Mouse (Mus musculus) myocyte (in vitro differentiated cells): ENCODE data around the gene Senp8. TPM values are rescaled to one million over a fixed set of nuclear protein-coding genes. Genes with fewer than 3 reads are reported as not detected.
A peak's percentile ranks its signal among the peaks of the same experiment; 100 is the strongest.

Experiments used
- H3K27me3 ChIP-seq: one replicate; pipeline ENCODE4 v1.6.1; 2011; ENCODE audit not compliant: control insufficient read depth, insufficient read depth, insufficient read length
- H3K36me3 ChIP-seq: one replicate; pipeline ENCODE4 v1.6.1; 2011; ENCODE audit not compliant: control insufficient read depth, insufficient read depth
- H3K4me2 ChIP-seq: one replicate; pipeline ENCODE4 v1.6.1; 2011; ENCODE audit warnings: low read depth, control low read depth
- H3K4me3 ChIP-seq: one replicate; pipeline ENCODE4 v1.5.1; 2011; ENCODE audit warnings: mild to moderate bottlenecking, control low read depth, moderate library complexity
- H3K79me2 ChIP-seq: one replicate; pipeline ENCODE4 v1.6.1; 2011; ENCODE audit not compliant: control insufficient read depth, insufficient read depth
- H3ac ChIP-seq: one replicate; pipeline ENCODE4 v1.6.1; 2011; ENCODE audit not compliant: control insufficient read depth, insufficient read length
- CEBPB ChIP-seq: IDR thresholded peaks from 2 replicates; pipeline ENCODE4 v1.6.1; 2011; ENCODE audit warnings: mild to moderate bottlenecking, moderate library complexity; ENCODE audit not compliant: poor library complexity, insufficient read depth, severe bottlenecking
- E2F4 ChIP-seq: IDR thresholded peaks from one replicate; pipeline ENCODE4 v1.6.1; 2011; ENCODE audit warnings: mild to moderate bottlenecking, control low read depth, moderate library complexity; ENCODE audit not compliant: insufficient read depth
- MAX ChIP-seq: IDR thresholded peaks from one replicate; pipeline ENCODE4 v1.6.1; 2011; ENCODE audit warnings: low read depth, mild to moderate bottlenecking, control low read depth
- MYOD1 ChIP-seq, 3 experiments: IDR thresholded peaks; one replicate each; pipeline ENCODE4 v1.6.1; 2011; ENCODE audit warnings: control low read depth in 2 of 3, low read depth in 2 of 3, mild to moderate bottlenecking in 2 of 3, moderate library complexity in 1 of 3; ENCODE audit not compliant: insufficient read length in 2 of 3, control insufficient read depth in 1 of 3
- MYOG ChIP-seq, 3 experiments: IDR thresholded peaks; one replicate each; pipeline ENCODE4 v1.6.1; 2011; ENCODE audit warnings: control low read depth in 2 of 3, low read depth in 2 of 3, mild to moderate bottlenecking in 2 of 3; ENCODE audit not compliant: insufficient read length in 2 of 3, control insufficient read depth in 1 of 3, insufficient read depth in 1 of 3
- POLR2A ChIP-seq: IDR thresholded peaks from one replicate; pipeline ENCODE4 v1.6.1; 2011; ENCODE audit warnings: low read depth, mild to moderate bottlenecking, control low read depth, moderate library complexity; ENCODE audit not compliant: insufficient read length
- POLR2AphosphoS2 ChIP-seq: IDR thresholded peaks from one replicate; pipeline ENCODE4 v1.6.1; 2011; ENCODE audit warnings: low read depth, control low read depth; ENCODE audit not compliant: insufficient read length
- REST ChIP-seq: IDR thresholded peaks from one replicate; pipeline ENCODE4 v1.6.1; 2011; ENCODE audit warnings: mild to moderate bottlenecking, control low read depth, moderate library complexity; ENCODE audit not compliant: insufficient read depth, insufficient read length
- SRF ChIP-seq: IDR thresholded peaks from one replicate; pipeline ENCODE4 v1.6.1; 2011; ENCODE audit warnings: low read depth; ENCODE audit not compliant: control insufficient read depth, insufficient read length
- TCF12 ChIP-seq: IDR thresholded peaks from one replicate; pipeline ENCODE4 v1.6.1; 2011; ENCODE audit warnings: mild to moderate bottlenecking, control low read depth; ENCODE audit not compliant: poor library complexity, insufficient read depth, severe bottlenecking
- TCF3 ChIP-seq: IDR thresholded peaks from one replicate; pipeline ENCODE4 v1.6.1; 2011; ENCODE audit warnings: low read depth, control low read depth; ENCODE audit not compliant: insufficient read length
- USF1 ChIP-seq: IDR thresholded peaks from one replicate; pipeline ENCODE4 v1.6.1; 2011; ENCODE audit warnings: low read depth, mild to moderate bottlenecking, control low read depth, moderate library complexity
- polyA plus RNA-seq: library from polyadenylated mRNA; unstranded; fragments of >200 nt; fragmentation: generic; extraction: Trizol; gene quantifications from one replicate; pipeline ENCODE4 v1.2.1, GENCODE M21; 2012; ENCODE audit warnings: missing spikeins

The Senp8 gene
- polyA plus RNA-seq, 1 experiment = 2.6 TPM

DNA sequence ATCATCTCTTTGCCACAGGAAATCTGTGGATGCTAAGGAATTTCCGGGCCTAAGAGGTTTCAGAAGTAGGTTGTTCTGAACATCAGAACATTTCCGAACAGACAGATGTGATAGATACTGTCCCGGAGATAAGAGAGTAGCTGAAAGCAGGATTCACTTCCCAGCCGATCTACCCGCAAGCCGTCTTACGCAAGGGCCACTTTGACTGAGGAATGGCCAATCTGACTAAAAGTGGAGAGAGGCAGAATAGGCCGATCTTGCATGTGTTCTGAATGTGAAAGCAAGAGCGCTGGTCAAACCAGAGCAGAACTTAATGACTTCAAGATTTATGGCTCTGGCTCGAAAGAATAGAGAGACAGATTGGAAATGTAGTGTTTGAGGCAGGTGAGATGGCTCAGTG, 25.0 kb downstream of the Senp8 start:
- no peak for TF ChIP-seq CEBPB
- no peak for TF ChIP-seq E2F4
- no peak for TF ChIP-seq MAX
- TF ChIP-seq TCF12 = no peak
- TF ChIP-seq POLR2A = no peak
- no peak for TF ChIP-seq POLR2AphosphoS2
- no peak for TF ChIP-seq SRF
- no peak for TF ChIP-seq TCF3
- TF ChIP-seq USF1 = no peak
- TF ChIP-seq MYOD1 (IDR thresholded peaks at IDR 0.05; ENCODE audit: control insufficient read depth in 1 of 3, insufficient read length in 2 of 3, low read depth in 2 of 3) = no peak
- no peak for TF ChIP-seq MYOG (IDR thresholded peaks at IDR 0.05; ENCODE audit: control insufficient read depth in 1 of 3, insufficient read depth in 1 of 3, insufficient read length in 2 of 3, low read depth in 2 of 3)
- TF ChIP-seq REST = no peak
- no peak overlapping the region for H3ac ChIP-seq
- H3K4me3 ChIP-seq = no peak overlapping the region
- no peaks in the 10 kb centered on the region for H3K79me2 ChIP-seq
- H3K36me3 ChIP-seq = no peaks in the 10 kb centered on the region
- no peak overlapping the region for H3K4me2 ChIP-seq
- no peaks in the 10 kb centered on the region for H3K27me3 ChIP-seq

DNA sequence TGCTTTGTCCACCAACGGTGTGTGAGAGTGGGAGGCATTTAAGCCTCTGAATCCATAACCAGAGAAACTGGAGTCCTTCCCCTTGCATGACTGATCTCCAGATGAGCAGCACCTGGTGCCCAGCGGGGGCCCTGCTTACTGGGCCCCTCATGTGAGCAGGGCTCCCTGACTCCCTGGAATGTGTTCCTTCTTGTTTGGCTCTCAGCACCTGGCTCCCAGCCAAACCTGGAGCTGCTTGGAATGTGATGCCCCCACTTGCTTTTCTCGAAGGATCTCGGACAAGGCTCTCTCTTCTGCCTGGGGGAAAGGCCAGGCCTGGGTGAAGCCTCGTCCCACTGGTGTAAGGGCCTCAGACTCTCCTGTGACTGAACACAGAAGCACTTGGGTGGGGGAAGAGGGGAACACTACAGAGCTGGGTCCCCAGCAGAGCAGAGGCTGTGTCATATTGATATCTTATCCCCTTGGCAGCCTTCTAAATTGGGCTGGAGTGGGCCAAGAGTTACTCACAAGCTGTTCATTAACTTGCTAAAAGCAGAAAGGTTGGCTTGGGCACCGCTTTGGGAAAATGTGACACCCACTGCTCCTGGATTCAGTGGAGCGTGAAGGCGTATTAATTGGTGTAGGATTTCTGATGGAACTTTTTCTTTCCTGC, 26.6 kb downstream of the Senp8 start:
- H3K4me2 ChIP-seq = peak overlapping the region; percentile 75

DNA sequence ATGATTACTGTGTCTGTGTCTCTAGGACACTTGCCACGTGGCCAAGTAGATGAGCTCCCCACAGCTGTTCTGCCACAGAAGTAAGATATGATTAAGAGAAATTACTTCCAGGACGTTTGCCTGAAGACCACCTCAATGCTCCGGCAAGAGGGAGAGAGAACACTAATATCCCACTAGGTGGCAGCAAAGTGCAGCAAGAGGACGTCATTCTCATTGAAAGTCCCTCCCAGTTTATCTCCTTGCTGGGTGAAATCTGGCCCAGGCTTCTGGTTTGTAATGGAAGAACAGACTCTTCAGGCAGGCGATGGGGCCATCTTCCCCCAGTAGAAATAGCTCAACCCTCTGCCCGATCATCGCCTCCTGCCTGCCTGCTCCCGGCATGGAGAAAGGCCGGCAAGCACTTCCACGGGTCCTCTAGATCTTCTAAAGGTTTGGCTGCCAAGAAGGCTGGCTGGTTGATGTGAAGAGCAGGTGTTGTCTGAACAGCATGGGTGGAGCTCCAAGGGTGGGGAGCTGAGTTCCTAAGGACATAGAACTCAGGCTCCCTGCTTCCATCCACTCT, 27.3 kb downstream of the Senp8 start:
- no peaks in the 10 kb centered on the region for H3K36me3 ChIP-seq
- H3K27me3 ChIP-seq = no peaks in the 10 kb centered on the region
- H3K4me2 ChIP-seq = peak overlapping the region; percentile 75
- H3ac ChIP-seq = no peak overlapping the region
- H3K4me3 ChIP-seq = no peak overlapping the region
- TF ChIP-seq MYOD1 (IDR thresholded peaks at IDR 0.05; ENCODE audit: control insufficient read depth in 1 of 3, insufficient read length in 2 of 3, low read depth in 2 of 3) (peak in 2 of 3 experiments; percentile 57 to 69), E2F4 (no peak), REST (no peak), MYOG (IDR thresholded peaks at IDR 0.05; ENCODE audit: control insufficient read depth in 1 of 3, insufficient read depth in 1 of 3, insufficient read length in 2 of 3, low read depth in 2 of 3) (peak in 1 of 3 experiments; percentile 27), MAX (no peak), USF1 (no peak), TCF12 (no peak), SRF (no peak), POLR2A (no peak)
- H3K79me2 ChIP-seq = no peaks in the 10 kb centered on the region

More for the DNA sequence above, 26.6 kb downstream of the Senp8 start:
- no peaks in the 10 kb centered on the region for H3K36me3 ChIP-seq
- no peaks in the 10 kb centered on the region for H3K79me2 ChIP-seq
- H3ac ChIP-seq = no peak overlapping the region
- TF ChIP-seq MYOD1 (IDR thresholded peaks at IDR 0.05; ENCODE audit: control insufficient read depth in 1 of 3, insufficient read length in 2 of 3, low read depth in 2 of 3) = no peak
- no peak for TF ChIP-seq TCF3
- no peak for TF ChIP-seq USF1
- no peak for TF ChIP-seq POLR2A
- H3K4me3 ChIP-seq = no peak overlapping the region
- H3K27me3 ChIP-seq = no peaks in the 10 kb centered on the region

DNA sequence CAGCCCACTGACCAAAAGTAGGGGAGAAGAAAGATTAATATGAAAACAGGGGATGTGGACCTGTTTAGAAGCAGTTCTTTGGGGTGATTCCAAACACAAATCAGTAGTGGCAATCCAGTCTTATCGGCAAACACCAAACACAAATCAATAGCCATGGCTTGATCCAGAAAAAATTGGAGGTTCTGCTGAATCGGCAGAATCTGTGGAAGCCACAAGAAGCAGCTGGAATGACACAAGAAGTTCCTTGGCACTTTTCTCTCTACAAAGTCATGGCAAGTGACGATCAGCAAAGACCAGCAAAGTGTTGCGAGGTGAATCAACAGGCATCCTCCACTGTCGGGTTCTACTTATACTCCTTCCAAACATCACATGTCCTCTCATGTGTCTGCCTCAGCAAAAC, 29.4 kb downstream of the Senp8 start:
- Histone ChIP-seq H3K79me2 (no peaks in the 10 kb centered on the region), H3K27me3 (no peaks in the 10 kb centered on the region), H3ac (no peak overlapping the region), H3K4me3 (no peak overlapping the region), H3K36me3 (no peaks in the 10 kb centered on the region), H3K4me2 (no peak overlapping the region)
- no peak for TF ChIP-seq TCF12
- no peak for TF ChIP-seq E2F4
- TF ChIP-seq SRF = no peak
- no peak for TF ChIP-seq MYOD1 (IDR thresholded peaks at IDR 0.05; ENCODE audit: control insufficient read depth in 1 of 3, insufficient read length in 2 of 3, low read depth in 2 of 3)
- TF ChIP-seq CEBPB = no peak
- no peak for TF ChIP-seq USF1
- TF ChIP-seq TCF3 = no peak
- no peak for TF ChIP-seq REST
- no peak for TF ChIP-seq MAX

DNA sequence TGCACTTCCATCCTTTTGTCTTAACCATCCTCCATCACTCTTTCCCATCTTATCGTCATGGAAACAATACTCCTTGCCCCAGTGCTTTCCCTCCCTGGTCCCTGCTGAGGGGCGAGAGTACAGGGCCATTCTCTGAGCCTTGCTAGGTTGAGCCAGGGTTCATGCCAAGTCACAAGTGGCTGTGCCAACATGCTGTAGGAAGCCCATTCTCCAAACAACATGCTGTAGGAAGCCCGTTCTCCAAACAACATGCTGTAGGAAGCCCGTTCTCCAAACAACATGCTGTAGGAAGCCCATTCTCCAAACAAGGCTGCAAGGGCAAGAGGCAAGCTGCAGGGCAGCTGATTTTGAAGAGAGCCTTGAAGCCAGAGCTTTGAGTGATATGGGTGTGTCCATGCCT, 32.3 kb downstream of the Senp8 start:
- H3K4me2 ChIP-seq = no peak overlapping the region
- TF ChIP-seq CEBPB (no peak), REST (no peak), E2F4 (no peak), TCF3 (no peak), TCF12 (no peak), POLR2A (no peak), SRF (no peak), POLR2AphosphoS2 (no peak), MYOD1 (IDR thresholded peaks at IDR 0.05; ENCODE audit: control insufficient read depth in 1 of 3, insufficient read length in 2 of 3, low read depth in 2 of 3) (no peak), MYOG (IDR thresholded peaks at IDR 0.05; ENCODE audit: control insufficient read depth in 1 of 3, insufficient read depth in 1 of 3, insufficient read length in 2 of 3, low read depth in 2 of 3) (no peak)
- H3K79me2 ChIP-seq = no peaks in the 10 kb centered on the region
- no peak overlapping the region for H3ac ChIP-seq
- H3K4me3 ChIP-seq = no peak overlapping the region
- no peaks in the 10 kb centered on the region for H3K27me3 ChIP-seq
- H3K36me3 ChIP-seq = no peaks in the 10 kb centered on the region
